Mouse (Mus musculus) gastrocnemius, postnatal 4 days (tissue): ENCODE data around the gene Immp2l. TPM values are rescaled to one million over a fixed set of nuclear protein-coding genes. Genes with fewer than 3 reads are reported as not detected.

Source experiments
- DNase-seq, 2 experiments: peaks; one replicate each; pipeline ENCODE4 v3.0.0; 2021 to 2022; ENCODE audit warnings: low spot score in 2 of 2, mixed read lengths in 2 of 2
- total RNA-seq, 2 experiments: library from RNA; stranded (reverse); gene quantifications; 2 replicates each; pipeline ENCODE4 v1.2.3; 2021

Immp2l gene
- total RNA-seq, 2 experiments from 2014 or later: 8.1 to 11.5 TPM

DNA sequence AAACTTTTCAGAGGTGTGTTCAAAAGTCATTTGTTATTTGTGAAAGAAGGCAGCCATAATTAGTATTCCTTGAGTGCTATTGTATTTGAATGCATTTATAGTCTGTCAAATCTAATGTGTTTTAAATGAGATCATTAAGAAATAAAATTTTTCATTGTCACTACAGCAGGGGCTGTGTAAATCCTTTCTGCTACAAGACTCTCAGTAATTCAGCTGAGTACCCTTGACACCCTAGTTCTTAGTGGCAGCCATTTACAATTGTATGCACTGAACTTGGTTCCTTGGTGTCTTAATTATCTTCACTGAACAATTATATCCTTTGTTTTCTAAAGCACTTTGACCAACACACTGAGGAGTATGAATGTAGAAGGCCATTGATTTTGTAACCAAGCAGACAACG lies 146.2 kb downstream of the Immp2l start:
- no peak for DNase-seq

DNA sequence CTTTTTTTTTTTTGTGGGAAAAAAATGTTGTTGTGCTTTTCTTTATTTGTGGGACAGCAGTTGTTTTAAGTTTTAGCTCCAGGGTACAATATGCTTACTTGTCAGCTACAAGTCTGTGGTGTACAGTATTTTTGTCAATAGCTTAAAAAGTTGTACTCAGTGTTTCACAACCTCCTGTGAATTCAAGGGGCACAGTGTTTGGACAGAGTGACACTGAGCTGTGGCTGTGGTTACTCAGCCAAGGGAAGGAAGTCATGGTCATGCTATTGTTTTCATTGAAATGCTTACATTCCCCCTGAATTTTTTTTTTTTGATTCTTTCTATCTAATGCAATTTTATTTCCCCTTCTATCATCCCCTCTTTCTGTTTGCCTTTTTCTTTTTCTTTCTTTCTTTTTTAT lies 159.0 kb downstream of the Immp2l start:
- DNase-seq: no peak

DNA sequence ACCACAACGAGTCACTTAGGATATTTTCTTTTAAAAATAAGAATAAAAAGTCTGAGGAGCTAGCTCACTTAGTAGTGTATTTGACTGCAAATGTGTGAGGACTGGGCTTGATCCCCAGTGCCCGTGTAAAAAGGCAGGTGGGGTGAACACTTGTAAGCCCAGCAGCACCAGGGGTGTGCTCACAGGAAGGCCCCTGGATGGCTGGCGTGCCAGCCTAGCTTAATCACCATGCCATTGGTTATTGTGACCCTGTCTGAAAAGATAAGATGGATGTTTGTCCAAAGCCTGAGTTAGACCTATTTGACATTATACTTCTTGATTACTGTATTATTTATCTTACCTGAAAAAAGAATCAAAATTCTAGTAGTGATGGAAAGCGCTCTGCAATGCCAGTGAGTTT lies 161.2 kb downstream of the Immp2l start:
- no peak for DNase-seq

DNA sequence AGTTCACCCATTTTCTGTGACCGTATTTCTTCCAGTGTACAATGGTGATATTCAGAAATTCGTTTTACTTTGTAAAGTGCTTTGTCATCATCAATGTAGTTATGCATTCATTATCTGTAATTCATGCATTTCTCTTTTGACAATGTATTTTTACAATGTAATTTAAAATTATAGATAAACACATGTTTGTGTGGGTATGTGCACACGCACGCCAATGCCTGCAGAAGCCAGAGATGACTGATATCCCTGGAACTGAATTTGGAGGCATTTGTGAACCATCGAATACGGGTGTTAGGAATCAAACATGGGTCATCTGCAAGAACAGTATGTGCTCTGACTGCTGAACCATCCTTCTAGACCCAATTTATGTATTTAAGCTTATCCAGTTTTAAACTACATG lies 161.6 kb downstream of the Immp2l start:
- DNase-seq: no peak

DNA sequence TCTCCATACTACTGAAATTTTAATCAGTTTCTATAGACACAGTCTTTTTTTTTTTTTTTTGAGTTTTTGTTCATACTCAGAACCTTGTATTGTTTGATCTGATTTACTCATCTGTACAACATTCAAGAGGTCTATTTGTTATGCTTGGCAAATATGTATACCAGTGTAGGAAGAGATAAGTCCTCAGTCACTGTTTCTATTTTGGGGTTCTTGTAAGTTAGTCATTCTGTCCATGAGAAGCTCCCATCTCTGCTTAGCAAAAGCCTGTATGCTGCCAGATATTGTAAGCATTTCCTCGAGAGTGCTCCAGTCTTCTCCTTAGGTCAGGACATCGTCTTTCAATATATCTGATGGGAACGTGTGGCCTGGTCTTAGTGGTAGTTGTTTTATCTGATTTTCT lies 168.9 kb downstream of the Immp2l start:
- DNase-seq: no peak

DNA sequence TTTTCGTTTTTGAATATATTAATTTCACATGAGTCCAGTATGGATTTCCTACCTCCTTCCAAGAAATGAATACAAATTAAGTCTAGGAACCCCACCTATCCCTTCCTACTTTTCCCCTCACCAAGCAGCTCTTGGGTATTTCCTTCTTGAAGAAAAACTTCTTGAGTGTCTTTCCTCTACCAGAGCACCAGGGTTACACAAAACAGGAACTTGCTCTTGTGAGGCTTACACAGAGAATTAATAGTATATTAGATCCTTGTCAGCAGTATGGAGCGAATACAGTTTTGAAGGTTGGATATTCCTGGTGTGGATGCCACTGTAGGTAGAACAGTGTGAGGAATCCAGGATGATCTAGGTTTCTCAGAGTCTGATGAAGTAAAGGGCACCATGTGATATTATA lies 172.5 kb downstream of the Immp2l start:
- DNase-seq: no peak

DNA sequence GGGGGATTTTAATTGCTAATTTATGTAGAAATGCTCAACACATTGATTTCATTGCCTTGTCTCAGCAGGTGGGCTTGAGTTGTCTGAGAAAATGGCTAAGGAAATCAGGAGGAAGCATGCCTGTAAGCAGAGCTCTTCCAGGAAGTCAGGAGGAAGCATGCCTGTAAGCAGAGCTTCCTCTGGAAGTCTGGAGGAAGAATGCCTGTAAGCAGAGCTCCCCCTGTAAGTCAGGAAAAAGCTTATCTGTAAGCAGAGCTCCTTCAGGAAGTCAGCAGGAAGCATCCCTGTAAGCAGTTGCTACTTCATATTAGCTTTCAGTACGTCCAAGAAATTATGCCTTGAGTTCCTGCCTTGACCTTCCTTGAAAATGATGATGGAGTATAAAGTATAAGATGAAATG lies 191.3 kb downstream of the Immp2l start:
- DNase-seq: no peak

DNA sequence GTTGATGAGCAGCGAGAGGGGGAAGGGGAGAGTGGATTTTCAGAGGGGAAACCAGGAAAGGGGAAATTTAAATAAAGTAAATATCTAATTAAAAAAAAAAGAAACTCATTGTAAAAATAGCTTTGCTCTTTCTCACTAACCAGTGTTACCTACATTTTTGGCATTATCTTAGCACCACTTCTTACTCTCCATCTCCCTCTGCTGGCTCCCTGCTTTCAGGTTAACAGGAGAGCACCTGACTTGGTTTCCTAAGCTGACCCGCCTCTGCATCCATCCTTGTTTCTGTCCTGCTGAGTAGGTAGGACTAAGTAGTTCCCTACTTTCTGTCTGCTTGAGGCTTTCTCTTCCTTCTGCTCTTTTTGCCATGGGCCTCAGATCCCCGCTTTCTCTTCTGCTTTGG lies 198.0 kb downstream of the Immp2l start:
- no peak for DNase-seq

DNA sequence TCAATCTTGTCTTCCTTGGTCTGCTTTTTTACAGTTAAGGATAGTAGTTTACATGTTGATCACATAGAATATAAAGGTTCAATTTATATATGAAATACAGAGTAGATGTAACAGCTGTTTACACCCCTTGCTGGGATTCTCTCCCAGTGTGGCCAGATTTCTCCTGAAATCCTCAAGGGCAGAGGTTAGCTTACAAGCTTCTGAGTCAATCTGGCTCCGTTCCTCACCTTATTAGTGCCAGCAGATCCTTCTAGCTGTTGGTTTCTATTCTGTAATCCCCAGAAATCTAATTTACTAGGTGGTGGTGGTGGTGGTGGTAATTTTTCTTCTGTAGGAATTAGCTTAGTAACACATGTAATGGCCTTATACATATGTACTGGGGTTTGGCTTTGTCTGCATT lies 199.8 kb downstream of the Immp2l start:
- no peak for DNase-seq

DNA sequence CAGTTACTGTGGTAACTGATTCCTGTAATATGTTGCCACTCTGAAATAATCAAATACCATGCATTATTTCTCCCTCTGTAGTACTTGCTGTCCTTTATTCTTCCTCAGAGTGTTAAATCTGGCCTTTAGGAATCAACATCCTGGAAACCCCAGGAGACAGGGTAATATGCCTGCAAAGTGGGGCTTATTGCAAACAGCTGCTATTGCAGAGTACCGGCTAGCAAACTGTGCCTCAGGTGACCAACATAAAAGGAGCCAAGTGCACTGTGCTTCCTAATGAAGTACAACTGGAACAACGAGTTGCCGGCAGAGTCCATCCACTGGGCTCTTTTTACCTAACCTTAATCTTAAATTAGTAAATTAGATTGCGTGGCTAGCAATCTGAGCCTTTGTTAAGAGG lies 200.6 kb downstream of the Immp2l start:
- no peak for DNase-seq

DNA sequence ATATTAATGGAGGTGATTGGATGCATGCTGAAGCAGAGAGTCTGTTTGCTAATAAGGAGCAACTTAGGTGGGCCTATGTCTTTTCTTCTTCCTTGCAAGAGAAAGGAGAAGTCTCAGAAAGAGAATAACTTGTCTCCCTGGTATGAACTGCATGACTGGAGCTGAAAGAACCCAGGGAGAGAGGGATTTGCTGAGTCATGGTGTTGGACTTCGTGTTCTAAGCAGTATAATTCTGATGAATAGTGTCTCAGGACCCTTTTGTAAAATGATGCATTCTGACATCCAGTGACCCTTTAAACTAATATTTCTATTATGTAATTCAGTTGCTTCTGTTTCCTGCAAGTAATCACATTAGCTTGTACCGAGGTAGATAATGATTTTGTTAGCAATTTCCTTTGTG lies 208.1 kb downstream of the Immp2l start:
- no peak for DNase-seq

DNA sequence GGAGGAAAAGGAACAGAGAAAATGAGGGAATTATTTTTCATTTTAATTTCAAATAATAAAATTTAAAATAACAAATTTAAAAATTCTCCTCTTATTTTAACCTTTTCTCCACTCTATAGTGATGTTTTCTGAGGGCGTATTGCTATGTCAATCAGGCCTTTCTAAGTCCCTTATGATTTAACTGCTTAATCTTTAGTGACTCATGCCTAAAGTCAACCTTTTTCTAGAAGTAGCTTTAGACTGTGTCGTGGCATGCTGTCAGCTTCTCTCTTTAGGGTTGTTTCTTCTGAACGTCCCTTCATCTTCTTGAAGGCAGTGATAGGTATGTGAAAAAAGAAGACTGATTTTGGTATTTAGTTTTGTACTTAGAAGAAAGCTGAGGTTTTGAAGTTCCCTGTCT lies 214.0 kb downstream of the Immp2l start:
- DNase-seq: no peak

DNA sequence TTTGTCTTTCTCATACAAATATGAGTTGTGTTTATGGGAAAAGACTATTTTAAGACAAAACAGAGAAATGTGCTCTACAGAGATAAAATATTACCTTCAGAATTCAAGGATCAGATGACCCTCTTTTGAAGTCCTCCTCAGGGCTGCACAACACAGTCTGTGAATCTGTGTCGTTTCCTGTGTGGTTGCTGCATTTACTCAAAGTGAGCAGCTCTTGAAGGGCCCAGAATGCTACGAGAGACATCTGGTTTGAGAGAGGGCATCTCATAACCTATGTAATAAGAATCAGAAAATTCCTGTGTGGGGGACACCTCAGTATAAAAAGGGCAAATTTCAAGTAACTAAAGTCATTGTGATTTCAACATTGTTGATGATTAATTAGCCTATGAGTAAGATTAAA lies 217.3 kb downstream of the Immp2l start:
- no peak for DNase-seq

DNA sequence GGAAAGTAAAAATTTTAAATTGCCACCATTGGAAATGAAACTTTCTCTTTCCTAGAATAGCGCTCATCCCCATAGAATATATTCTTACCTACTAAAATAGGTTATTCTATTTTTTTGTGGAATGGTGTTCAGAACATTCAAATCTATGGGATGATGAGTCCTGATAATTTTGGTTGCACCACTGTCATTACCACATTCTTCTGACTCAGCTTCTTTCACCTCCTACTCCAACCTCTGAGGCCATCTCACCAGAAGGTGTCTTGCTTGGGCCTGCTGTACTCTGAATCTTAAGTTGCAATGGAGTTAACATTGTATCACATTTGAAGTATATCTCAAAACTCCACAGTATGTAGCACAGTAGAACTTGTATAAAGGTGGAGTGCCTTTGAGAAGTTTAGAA lies 224.4 kb downstream of the Immp2l start:
- DNase-seq: no peak

DNA sequence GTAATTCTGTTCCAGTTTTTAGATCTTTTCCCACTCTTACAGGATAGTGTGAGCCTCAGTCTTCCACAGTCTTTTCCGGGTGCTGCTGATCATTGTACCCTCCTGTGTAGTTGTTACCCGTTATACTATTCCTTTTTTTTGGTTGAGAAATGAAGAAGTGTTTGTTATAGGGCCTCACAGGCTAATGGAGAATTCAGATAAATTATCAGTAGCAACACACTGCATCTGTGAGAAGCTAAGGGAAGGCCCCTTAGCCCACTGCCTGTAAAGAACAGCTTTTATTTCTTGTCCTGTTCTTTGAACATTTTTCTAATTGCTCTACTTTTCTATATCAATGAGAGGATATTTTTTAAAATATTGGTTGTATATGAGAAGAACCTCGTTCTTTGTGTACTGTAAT lies 226.2 kb downstream of the Immp2l start:
- no peak for DNase-seq

DNA sequence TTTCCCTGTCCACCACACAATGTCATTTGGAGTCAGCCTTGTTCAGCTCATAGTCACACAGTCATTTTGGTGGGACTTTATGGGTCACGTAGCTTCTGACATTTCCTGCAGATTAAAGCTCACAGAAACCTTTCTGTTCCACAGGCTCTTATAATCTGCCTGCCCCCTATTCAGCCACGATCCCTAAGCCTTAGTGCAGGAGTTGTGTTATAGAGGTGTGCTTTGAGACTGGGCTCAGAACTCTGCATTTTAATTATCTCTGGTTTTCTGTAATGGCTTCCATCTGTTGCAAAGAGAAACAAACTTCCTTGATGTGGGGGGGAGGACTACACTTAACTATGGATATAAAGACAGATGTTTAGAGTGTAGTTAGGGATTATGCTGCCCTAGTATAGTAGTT lies 234.0 kb downstream of the Immp2l start:
- no peak for DNase-seq

DNA sequence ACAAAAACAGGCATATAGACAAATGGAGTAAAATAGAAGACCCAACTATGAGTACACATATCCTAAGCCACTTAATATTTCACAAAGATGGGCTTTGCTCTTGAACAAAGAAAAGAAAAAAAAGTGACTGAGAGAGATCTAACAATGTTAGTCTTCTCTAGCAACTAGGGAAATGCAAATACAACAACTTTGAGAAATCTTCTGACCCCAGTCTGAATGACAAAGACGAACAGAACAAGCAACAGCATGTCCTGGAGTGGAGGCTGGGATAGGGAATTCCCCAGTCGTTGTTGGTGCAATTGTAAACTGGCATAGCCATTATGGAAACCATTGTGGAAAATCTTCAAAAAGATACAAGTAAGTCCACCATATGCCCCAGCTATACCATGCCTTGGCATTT lies 235.7 kb downstream of the Immp2l start:
- DNase-seq: no peak

DNA sequence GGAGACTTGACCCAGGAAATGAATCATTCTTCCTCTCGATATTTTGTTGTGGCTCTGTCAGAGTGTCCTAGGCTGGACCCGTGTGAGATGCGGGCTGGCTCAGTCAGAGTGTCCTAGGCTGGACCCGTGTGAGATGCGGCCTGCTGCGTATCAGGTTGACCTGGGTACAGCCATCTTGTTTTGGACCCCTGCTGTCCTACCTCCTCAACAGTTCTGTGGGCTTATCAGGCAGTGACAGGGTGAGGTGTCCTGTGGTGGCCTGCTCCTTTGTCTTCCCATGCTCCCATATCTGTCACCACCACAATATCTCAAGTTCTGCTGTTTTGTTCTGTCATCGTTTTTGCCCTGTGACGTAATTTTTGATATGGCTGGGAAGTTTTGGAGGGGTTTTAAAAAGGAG lies 250.2 kb downstream of the Immp2l start:
- DNase-seq: no peak

DNA sequence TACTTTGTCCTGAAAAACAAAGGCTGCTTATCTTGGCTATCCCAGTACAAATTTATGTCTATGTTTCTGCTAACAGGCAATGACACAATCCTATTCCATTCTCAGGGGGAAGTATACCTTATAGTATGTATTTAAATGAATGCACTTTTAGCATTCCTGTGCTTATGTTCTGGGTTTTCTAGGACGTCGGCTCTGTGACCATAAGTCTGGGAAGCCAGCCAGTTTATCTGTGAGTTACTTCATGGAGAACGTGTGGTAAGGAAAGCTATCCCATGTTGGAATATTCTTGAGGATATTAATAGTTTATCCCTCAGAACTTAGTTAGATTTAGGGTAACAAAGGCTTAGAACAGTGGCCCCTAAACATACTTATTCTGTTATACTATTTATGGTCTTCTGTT lies 251.5 kb downstream of the Immp2l start:
- no peak for DNase-seq

DNA sequence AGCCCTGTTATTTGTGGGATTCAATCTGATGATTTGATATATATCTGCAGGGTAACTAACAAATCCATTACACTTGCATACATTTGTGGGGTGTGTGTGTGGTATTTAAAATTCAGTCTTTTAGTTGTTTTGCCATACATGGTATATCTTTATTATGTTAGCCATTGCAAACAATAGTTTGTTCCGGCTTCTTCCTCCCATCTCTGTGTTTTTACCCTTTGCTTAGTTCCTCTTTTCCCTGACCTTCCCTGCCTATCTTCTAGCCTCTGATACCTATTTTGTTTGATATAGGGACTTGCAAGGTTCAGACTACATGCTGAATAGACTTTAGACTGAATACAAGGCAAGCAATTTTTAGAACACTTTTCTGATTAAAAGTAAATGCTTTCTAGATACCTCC lies 254.0 kb downstream of the Immp2l start:
- no peak for DNase-seq

DNA sequence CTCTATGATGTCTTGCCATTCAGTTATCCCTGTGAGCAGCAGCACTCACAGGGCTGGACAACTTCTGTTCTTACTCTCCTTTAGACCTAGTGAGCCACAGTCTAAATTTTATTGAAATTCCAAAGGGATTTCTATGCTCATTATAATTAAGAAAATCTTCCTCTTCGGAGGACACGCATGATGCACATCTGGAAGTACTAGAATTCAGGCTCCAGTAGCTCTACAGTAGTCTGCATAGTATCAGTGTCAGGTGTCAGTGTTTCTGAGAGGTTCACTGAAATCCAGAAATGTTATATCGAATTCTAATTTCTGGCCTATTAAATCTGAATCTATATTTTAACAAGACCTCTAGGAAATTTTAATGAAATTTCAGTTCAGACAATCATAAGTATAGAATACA lies 265.2 kb downstream of the Immp2l start:
- no peak for DNase-seq

DNA sequence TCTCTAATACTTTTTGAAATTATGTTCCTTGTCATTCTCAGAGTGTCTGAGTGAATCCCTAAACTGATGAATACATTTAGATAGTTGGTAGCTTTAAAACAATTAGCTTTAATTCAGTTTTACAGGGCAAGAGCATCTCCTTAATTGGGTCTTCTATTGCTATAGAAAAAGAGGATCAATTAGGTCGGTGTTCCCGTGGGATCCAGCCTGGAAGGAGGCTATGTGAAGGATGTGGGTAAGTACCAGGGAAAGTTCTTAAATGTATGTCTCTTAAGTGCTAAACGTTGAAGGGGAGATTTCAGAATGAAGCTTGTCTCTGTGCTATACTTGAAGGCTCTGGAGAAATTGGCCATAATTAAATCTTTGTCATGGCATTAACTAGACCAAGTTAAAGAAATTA lies 283.1 kb downstream of the Immp2l start:
- no peak for DNase-seq

DNA sequence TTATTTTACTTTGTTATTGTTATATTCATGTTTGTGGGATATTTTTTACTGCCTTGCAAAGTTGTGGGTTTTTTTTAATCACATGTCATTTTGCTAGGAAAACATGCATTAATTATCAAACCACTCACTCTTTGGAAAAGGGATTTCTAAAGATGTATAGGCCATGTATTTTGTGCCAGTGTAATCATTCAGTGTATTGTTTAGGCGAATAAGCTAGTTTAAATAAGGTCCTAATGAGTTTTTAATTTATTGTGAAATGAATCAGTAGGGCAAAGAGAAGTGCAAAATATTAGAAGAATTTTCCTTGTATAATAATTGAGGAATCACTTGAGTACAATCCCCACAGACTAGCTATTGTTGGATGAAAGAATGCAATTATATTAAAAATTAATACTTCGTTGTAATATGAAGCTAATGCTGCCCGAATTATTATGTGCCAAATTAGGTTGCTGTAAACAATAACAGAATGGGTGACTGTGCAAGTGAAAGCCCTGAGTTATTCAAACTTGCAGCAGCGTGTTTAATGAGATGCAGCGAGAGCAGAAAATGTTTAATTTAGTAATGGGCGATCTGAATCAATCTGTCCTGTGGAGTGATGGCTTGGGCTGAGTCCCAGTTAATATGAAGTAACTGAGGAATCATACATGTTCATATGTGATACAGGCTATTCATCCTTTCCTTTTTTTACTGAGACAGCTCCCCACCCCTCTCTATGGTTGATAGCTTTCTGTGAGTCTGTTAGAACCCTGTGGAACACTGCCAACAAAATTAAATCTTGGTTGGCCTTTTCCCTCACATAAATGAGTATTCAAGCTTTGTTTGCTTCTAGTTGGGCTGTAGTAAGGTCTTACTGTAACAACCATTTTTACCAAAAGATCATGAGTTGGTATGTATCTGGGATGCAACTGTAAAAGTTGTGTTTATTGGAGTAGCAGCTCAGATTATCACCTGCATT lies 285.1 kb downstream of the Immp2l start:
- DNase-seq: no peak
